ENCODE assay signal across 11 mouse cellular contexts in genomic region chr4:115952758-115953157, GRCm38 (mm10). TPM values are rescaled to one million over a fixed set of nuclear protein-coding genes. Genes with fewer than 3 reads are reported as not detected.
A peak's percentile ranks its signal among the peaks of the same experiment; 100 is the strongest.
DNase-seq lines count a peak whose midpoint lies in the region; ATAC-seq and TF ChIP-seq lines count a peak whose summit lies in the region.
"Had no signal": no experiment of that assay in that cellular context is flagged by ENCODE, and none has a peak within 500 bp of the region (broad histone marks: within the 10 kb centered on the region; RNA-seq: fewer than 3 reads in every experiment).

No protein-coding gene starts in this region.

- TF ChIP-seq CTCF in ES-Bruce4 (IDR thresholded peaks at IDR 0.05; ENCODE audit: low read depth, low read length) = peak; percentile 70

- no peak overlapping the region for H3K4me2 ChIP-seq in hindbrain, embryonic 11.5 days (replicated peaks; ENCODE audit: low read depth, low read length)
- no peak overlapping the region for H3K4me2 ChIP-seq in hindbrain, embryonic 12.5 days (replicated peaks)
- H3K4me2 ChIP-seq: embryonic facial prominence, embryonic 13.5 days; limb, embryonic 15.5 days had no signal

- no peak for ATAC-seq in hindbrain, embryonic 11.5 days (ENCODE audit: low FRiP score)
- ATAC-seq in hindbrain, embryonic 12.5 days (ENCODE audit: low FRiP score) = no peak
- peak; percentile 67; the same call in 1 of the 2 replicates for ATAC-seq in megakaryocyte-erythroid progenitor cell, adult 5-6 weeks (replicated peaks; ENCODE audit: low FRiP score, low TSS enrichment, poor library complexity, severe bottlenecking)

- no peak overlapping the region for H3K4me3 ChIP-seq in hindbrain, embryonic 11.5 days (ENCODE audit: low read depth, low read length)
- H3K4me3 ChIP-seq in hindbrain, embryonic 12.5 days = no peak overlapping the region
- no peak overlapping the region for H3K4me3 ChIP-seq in ES-Bruce4 (ENCODE audit: low read depth, low read length)
- H3K4me3 ChIP-seq: embryonic facial prominence, embryonic 13.5 days; limb, embryonic 15.5 days had no signal

- H3K9me3 ChIP-seq in hindbrain, embryonic 11.5 days (ENCODE audit: control insufficient read depth, low read length) = no peaks in the 10 kb centered on the region
- no peaks in the 10 kb centered on the region for H3K9me3 ChIP-seq in hindbrain, embryonic 12.5 days (replicated peaks)
- H3K9me3 ChIP-seq in ES-Bruce4 (replicated peaks; ENCODE audit: control insufficient read depth, insufficient read depth, low read length, poor library complexity, severe bottlenecking) = no peaks in the 10 kb centered on the region
- H3K9me3 ChIP-seq: embryonic facial prominence, embryonic 13.5 days; limb, embryonic 15.5 days had no signal

- H3K27ac ChIP-seq in hindbrain, embryonic 11.5 days (ENCODE audit: low read depth, low read length) = no peak overlapping the region
- no peak overlapping the region for H3K27ac ChIP-seq in hindbrain, embryonic 12.5 days
- H3K27ac ChIP-seq in ES-Bruce4 (ENCODE audit: insufficient read depth, low read length) = no peak overlapping the region
- H3K27ac ChIP-seq: embryonic facial prominence, embryonic 13.5 days; limb, embryonic 15.5 days had no signal

- H3K9ac ChIP-seq in hindbrain, embryonic 11.5 days (ENCODE audit: low read depth, low read length) = no peak overlapping the region
- H3K9ac ChIP-seq in hindbrain, embryonic 12.5 days = no peak overlapping the region
- H3K9ac ChIP-seq in ES-Bruce4 (ENCODE audit: low read depth, poor library complexity, severe bottlenecking) = no peak overlapping the region
- H3K9ac ChIP-seq: embryonic facial prominence, embryonic 13.5 days; limb, embryonic 15.5 days had no signal

- DNase-seq in hindbrain, embryonic 11.5 days (ENCODE audit: low spot score) = peak; percentile 80
- DNase-seq in c-Kit-positive CD71-positive TER-119-negative erythroid progenitor cells, embryonic 14.5 days (ENCODE audit: low read depth) = peak; percentile 30
- DNase-seq in frontal cortex, postnatal 25 days (ENCODE audit: low spot score in 2 of 2) = peak; percentile 53 to 65
- DNase-seq in layer of hippocampus, postnatal 14 days (ENCODE audit: low spot score in 2 of 2) = peak; percentile 49 to 63
- DNase-seq in splenic B cell, adult 2 months (ENCODE audit: low read depth, low spot score) = peak; percentile 70

- peaks cover 58% of the 10 kb centered on the region for H3K27me3 ChIP-seq in hindbrain, embryonic 11.5 days (ENCODE audit: control insufficient read depth, insufficient read depth, low read length)
- H3K27me3 ChIP-seq in hindbrain, embryonic 12.5 days = peaks cover 96% of the 10 kb centered on the region
- no peaks in the 10 kb centered on the region for H3K27me3 ChIP-seq in ES-Bruce4 (ENCODE audit: control insufficient read depth, insufficient read depth, low read length, poor library complexity, severe bottlenecking)
- H3K27me3 ChIP-seq in splenic B cell, adult 2 months (ENCODE audit: control insufficient read depth, insufficient read depth, low read length, poor library complexity, severe bottlenecking) = no peaks in the 10 kb centered on the region

- no peak for TF ChIP-seq EP300 in ES-Bruce4 (IDR thresholded peaks at IDR 0.05; ENCODE audit: insufficient read depth, low read depth, low read length)

- no peaks in the 10 kb centered on the region for H3K36me3 ChIP-seq in hindbrain, embryonic 11.5 days (ENCODE audit: control insufficient read depth, insufficient read depth, low read length)
- no peaks in the 10 kb centered on the region for H3K36me3 ChIP-seq in hindbrain, embryonic 12.5 days
- H3K36me3 ChIP-seq in ES-Bruce4 (ENCODE audit: control insufficient read depth, insufficient read depth, low read length, poor library complexity, severe bottlenecking) = no peaks in the 10 kb centered on the region
- no peaks in the 10 kb centered on the region for H3K36me3 ChIP-seq in splenic B cell, adult 2 months (ENCODE audit: control insufficient read depth, insufficient read depth, low read length, poor library complexity, severe bottlenecking)
- H3K36me3 ChIP-seq: embryonic facial prominence, embryonic 13.5 days; limb, embryonic 15.5 days had no signal

- no peak for TF ChIP-seq POLR2A in ES-Bruce4 (IDR thresholded peaks at IDR 0.05; ENCODE audit: insufficient read depth, low read length)

- WGBS in hindbrain, embryonic 11.5 days = 13% methylated on average over 6 of the region's 6 CpGs
- 10% methylated on average over 6 of the region's 6 CpGs for WGBS in hindbrain, embryonic 12.5 days

- H3K4me1 ChIP-seq in hindbrain, embryonic 11.5 days (replicated peaks; ENCODE audit: control insufficient read depth, insufficient read depth, low read length) = peaks cover 4% of the 10 kb centered on the region; the same call in 1 of the 2 replicates
- peaks cover 15% of the 10 kb centered on the region for H3K4me1 ChIP-seq in hindbrain, embryonic 12.5 days
- H3K4me1 ChIP-seq in ES-Bruce4 (ENCODE audit: control insufficient read depth, insufficient read depth, low read length) = peaks cover 2% of the 10 kb centered on the region

RNA-seq across cellular contexts. Expression of gene Dmbx1, which starts 13.0 kb away (rescaled TPM):
- polyA plus RNA-seq in hindbrain, embryonic 11.5 days (2014; fragmentation: Nextera tagmentation; extraction: Ambion mirVana) = 2.4 and 2.5 TPM in 2 replicates
- 10.1 and 14.7 TPM in 2 replicates for polyA plus RNA-seq in hindbrain, embryonic 12.5 days (2016; fragmentation: Nextera tagmentation; extraction: Ambion mirVana)
- 0.70 and 0.88 TPM in 2 replicates for polyA plus RNA-seq in ES-Bruce4 (2011; ENCODE audit: insufficient read depth, insufficient read length, low read depth, missing spikeins)
- under 1 TPM; 0.14 to 0.21 TPM for total RNA-seq in layer of hippocampus, postnatal 14 days (2021)
- not detected in 2 replicates for total RNA-seq in megakaryocyte-erythroid progenitor cell, adult 5-6 weeks (2014; fragmentation: Nextera tagmentation)
- not detected in 2 replicates for total RNA-seq in megakaryocyte-erythroid progenitor cell, adult 5-6 weeks (2017)
- polyA plus RNA-seq: stomach, embryonic 16.5 days had no signal

Comparison
In these comparisons a context has a peak if more than half of its experiments do, and no peak if none do; other contexts are left out.
1. DNase-seq: peak in every context shown above with its lines; median percentile 80 in hindbrain, embryonic 11.5 days; 70 in splenic B cell, adult 2 months; 59 in frontal cortex, postnatal 25 days; 56 in layer of hippocampus, postnatal 14 days; 30 in c-Kit-positive CD71-positive TER-119-negative erythroid progenitor cells, embryonic 14.5 days.